Mouse (Mus musculus) thymus, postnatal 0 days (tissue): ENCODE measurements around the gene Cadm1. TPM values are rescaled to one million over a fixed set of nuclear protein-coding genes. Genes with fewer than 3 reads are reported as not detected.

Source experiments
- DNase-seq: peaks from one replicate; pipeline ENCODE4 v3.0.0-alpha.2; 2015; ENCODE audit warnings: low spot score
- polyA plus RNA-seq: library from polyadenylated mRNA; unstranded; fragments of >200 nt; fragmentation: Nextera tagmentation; extraction: Ambion mirVana; gene quantifications from 2 replicates; pipeline ENCODE4 v1.2.1, GENCODE M21; 2015

The Cadm1 gene
- polyA plus RNA-seq, 1 experiment from 2014 or later: 7.8 TPM

DNA sequence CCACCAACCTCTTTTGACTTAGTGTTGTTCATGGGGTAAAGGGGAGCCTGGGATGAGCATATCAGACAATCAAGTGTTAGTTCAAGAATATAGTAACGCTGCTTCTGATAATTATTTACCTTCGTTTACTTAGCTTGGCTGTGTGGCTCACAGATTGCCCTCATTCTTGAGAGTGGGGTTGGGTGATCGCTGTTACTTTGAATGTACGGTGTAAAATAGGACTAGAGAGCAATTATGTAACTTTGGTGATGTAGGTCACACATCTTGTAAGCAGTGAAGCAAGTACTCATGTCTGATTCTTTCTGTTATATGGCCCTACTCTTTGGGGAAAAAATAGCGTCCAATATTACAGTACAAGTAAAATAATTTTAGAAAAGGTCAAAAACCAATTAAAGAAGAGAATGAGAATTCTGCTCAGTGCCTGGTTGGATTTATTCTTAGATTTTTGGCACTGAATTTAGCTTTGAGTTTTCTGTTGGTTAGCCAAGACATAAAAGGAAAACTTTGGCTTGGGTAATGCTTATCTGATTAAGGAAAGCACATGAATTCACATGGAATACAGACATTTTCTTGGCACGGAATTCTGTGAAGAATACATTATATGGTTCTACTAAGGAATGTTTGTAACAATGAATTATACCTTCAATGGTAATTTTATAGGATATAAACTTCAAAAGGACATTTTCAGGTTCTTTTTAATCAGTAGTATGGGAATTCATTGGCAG is 129.6 kb downstream of the Cadm1 start:
- DNase-seq: no peak

DNA sequence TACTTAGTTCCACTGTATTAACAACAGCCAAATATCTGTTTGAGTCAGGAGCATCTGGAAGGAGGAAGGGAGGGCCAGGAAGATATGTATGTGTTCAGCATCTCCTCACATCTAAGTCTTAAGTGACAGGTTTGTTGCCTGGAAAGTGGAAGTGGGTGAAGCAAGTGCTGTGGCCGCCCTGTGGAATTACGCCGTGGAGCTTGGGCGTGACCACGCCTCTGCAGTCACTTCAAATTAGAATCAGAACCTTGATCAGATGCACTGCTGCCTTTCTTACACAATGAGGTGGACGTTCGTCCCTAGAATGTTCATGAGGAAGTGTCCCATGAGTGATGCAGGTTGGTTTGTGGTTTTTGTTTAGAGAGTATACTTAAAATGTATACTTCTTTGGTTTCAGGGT is 131.6 kb downstream of the Cadm1 start:
- no peak for DNase-seq

DNA sequence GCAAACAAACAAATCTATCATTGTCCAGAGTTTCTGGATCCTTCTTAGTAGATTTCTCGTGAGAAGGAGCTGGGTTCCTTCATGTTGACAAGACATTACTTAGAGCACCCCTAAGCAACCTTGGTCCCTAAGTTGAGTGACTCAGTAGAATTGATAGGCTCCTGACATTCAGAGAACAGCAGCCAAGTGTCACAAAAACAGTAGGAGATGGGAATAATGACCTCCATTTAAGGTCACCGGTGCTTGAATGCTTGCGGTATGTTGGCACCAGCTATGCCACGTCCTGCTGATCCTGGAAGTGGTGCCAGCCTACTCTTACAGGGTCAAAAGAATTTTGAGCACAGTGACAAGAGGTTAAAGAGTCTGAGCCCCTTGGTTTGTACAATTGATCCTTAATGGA is 139.2 kb downstream of the Cadm1 start:
- no peak for DNase-seq

DNA sequence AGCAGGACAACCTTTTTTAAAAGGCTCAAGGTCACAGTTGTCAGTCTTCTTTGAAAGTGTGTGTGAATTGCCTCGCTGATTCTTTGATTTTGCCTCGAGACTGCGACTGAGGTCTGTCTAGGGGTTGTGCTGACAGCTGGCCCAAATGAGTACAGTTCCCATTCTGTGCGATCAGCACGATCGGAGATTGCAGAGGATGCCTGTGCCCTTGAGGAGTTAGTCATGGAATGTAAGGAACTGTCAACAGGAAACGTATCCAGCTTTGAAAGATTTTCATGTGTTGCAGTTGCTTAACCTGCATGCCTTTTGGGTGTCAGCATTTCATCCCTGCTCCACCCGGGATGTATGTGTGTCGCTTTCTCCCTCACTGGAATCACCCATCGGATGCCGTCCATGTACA is 141.6 kb downstream of the Cadm1 start:
- DNase-seq: no peak

DNA sequence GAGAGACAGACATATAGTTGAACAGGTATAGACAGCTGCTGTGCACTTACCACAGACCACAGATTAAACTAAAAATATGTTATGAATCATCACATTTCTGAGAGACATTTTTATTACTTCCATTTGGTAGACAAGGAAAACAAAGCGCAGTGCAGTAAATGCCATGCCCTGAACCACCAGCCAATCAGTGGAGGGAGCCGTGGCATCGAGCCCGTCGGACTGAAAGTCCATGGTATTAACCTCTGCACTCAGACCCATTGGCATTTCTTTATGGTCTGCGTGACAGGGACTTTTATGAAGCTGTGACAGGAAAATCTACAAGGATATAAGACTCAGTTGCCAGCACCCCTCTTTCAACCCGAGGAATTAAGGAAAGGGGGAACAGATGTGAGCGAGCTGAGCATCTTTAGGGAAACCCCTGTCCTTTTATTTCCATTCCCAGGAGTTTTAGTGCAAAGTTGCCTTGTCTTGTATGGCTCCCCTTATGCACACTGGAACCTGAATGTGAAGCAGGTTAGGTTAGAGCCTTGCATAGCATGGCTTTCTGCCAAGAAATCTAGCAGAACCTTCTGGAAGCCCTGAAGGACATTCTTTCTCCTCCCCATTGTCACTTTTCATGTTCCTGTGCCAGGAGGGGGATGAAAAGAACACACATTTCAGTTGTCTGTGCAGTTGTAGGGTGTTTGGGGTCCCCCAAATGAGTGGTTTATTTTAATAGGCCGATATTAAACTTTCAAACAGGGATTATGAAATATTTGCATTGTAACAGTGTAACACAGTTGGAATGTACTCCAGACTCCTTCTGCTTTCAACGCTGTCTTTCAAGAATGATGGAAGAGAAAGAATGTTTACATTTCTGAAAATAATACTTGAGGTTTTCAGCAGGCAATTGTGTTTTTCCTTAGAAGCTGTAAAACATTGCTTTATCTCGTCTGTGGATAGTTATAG is 145.1 kb downstream of the Cadm1 start:
- no peak for DNase-seq

DNA sequence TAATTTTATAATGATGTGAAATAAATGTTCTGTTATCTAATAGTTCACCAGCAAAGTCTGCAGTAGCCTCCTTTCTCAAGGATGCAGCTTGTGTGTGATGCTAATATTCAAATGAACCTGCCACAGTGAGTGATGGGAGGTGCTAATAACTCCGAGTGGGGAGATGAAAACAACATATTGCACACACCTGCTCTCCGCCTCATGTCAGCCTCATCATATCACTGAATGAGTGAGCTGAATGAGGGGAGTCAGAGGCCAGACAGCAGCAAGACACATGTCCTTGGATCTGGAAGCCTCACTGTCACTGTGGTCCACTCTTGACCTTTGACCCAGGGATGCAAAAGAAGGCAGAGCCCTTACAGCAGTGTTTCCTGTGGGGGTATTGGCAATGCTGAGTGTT is 156.9 kb downstream of the Cadm1 start:
- DNase-seq: no peak

DNA sequence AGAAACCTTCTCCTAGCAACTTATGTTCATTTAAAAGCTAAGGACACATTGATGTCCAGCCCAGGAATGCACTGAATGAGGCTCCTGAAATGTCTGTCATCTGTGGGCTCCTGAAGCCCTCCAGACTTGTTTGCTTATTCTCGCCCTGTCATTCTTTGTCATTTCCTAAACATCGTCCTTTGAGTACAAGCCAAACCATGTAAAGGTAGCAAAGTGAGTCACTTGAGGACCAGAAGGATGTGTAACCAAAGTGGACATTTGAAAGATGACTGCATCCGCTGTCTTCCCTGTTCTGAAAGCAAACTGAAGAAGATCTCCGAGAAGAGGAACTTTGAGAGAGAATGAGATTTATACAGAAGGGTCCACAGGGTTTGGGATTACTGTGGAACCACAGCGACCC is 157.6 kb downstream of the Cadm1 start:
- no peak for DNase-seq

DNA sequence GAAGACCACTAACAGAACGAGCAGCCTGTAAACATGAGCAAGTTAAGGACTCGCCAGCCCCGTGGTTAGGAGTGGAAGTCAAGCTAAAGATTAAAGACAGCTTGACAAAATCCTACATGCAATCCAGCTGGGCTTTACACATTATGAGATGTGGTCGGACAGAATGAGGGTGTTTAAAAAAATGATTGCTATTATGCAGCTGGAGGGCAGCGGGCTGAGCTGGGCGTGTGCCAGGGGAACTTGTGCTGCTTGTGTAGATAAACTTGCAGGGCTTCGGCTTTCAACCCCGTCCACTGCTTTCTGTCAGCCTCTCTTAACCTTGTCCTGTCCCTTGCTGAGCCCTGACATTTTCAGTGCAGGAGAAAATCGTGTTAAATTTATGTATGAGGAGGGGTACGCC is 158.3 kb downstream of the Cadm1 start:
- no peak for DNase-seq

DNA sequence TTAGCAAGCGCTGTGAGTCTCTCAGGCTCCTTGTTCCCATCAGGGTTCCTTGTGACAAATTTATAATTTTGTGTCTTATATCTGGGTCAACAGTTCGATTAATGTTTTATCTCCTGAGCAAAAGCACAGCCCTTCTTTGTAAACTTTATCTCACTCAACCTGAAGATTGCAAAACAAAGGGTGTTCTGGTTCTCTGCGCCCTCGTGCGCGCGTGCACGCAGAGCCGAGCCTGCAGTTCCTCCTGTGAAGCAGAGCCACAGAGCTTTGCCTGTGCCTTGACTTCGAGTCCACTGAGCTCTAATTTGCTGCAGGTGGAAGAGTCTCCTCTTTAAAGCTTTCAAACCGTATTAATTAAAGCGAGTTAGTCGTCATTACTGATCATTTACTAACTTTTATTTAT is 162.9 kb downstream of the Cadm1 start:
- DNase-seq: no peak

DNA sequence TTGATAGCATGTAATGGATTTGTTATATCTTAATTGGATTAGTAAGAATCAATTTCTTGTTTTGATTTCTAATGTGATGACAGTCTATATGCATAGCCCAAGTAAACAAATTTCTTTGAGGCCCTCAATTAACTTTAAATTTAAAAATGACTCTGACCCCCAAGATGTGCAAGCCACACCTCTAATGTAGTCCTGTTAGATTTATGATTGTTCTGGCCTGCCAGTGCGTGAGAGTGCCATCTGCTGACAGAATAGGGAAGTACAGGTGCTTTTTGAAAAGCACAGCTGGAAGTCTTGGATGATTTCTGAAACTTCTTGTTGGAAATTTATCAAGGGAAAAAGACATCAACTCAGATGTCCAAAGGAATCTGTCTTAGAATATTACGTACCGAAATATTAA is 169.1 kb downstream of the Cadm1 start:
- peak; percentile 44 for DNase-seq

DNA sequence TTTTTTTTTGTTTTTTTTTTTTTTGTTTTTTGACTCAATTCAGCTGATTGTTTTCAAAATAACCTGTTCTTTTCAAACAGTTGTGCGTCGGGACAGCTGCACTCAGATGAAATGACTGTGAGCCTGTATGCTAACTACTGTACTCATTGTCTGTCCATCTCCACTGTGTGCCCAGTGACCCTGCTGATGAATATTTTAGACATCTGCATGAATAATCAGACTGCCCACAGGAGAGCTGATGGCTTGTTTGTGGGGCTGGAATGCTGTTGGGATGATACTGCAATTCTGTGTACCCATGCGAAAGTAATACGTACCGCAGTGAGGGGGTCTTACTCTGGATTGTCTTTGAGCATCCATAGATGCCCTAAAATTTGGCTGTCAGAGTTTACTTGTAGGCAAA is 170.0 kb downstream of the Cadm1 start:
- DNase-seq: no peak

DNA sequence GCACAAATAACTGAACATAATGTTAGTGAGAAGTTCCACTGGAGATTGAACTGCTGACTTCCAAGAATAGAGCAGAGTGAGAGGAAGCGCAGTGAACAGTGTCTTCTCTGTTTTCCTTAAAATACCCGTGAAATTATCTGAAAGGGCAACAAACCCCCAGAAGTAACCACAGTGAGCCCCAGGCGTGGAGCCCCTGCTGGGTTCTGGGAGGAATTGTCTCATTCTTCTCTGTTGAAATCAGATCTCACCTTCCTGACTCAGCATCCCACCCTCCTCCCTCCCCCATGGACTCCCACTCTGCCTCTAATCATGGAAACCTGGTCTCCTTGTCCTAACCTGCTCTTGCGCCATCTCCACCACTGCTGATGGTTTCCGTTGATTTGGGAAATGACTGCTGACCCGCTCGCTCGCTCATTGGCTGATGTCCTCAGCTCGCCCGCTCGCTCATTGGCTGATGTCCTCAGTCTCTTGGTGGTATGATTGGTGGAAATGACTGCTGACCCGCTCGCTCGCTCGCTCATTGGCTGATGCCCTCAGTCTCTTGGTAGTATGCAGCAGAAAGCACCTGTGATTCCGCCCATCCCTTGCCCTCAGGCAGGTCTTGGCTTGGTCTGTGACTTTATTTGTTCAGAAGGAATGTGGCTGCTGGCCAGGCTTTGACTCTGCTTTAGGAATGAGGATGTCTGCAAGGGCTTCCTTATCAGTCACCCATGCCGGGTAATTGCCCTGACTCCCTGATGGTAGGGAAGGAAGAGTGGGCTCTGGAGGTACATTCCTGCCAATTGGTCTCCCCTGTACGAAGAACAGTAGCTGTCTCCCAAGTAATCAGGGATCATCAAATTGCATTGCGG is 173.3 kb downstream of the Cadm1 start:
- no peak for DNase-seq

DNA sequence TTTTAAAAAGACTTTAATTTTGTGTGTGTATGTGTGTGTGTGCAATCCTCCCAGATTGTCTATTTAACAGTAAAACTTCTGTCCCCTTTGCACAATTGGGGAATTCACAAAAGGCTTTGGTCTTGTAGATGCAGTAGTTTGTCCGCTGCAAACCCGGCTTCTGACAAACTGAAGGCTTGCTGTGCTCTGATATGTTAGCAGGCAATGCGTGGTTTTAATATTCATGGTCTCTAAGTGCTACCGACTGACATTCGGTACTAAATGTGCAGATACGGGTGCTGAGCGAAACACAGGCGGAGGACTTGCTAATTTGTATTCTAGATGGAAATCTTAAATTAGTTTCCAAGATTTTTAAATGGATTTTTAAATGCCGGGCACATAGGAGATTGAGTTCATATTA is 176.4 kb downstream of the Cadm1 start:
- DNase-seq: no peak

DNA sequence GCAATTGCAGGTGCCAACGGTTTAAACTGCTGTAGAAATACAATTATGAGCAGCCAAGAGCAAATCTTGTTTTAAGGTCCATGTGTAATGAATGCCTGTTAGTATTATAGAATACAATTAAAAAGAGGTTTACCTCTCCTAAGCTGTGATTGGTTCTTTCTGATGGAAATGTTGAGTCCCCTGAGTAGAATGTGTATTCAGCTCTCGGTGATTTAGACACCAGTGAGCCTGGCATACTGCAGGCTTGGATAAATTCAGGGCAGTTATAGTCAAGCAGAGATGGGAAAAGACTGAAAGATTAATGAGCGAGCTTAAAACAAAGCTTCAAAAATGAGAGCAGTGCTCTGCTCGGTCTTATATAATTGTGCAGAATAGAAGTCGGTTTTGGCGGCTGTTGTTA is 177.4 kb downstream of the Cadm1 start:
- DNase-seq: no peak

DNA sequence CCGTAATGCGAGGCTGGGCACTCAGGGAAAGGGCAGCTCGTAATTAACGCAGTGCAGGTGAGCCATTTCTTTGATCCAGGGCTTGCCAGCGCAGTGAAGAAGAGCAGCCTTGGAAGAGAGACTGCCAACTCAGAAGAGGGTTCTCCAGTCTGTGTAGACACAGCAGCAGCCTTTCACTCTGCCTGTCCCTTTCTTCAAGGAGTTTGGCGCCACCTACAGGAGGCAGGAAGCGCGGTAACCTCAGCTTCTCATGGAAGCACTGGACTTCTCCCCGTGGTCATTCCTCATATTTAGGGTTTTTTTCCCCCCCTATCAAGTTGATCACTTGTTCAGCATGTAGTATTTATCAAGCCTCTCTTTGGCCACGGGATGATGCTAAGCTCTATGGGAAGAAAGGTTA is 178.3 kb downstream of the Cadm1 start:
- peak; percentile 58 for DNase-seq

DNA sequence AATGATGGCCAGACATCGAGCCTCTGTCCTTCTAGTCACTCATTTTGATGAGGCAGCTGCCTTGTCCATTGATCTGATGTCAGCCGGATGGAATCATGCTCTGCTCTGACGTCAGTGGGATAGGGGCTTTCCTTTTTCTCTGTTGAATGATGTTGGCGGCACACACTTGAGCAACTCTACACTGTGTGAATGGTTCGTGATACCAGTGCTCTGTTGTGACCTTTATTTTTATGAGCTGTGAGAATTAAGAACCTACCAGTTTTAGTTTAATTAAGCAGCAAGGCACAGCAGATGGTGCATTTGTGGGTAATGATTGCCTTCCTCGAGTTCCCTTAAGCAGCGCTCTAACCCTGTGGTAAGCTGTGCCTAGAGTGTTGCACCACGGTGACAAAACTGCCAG is 181.0 kb downstream of the Cadm1 start:
- no peak for DNase-seq

DNA sequence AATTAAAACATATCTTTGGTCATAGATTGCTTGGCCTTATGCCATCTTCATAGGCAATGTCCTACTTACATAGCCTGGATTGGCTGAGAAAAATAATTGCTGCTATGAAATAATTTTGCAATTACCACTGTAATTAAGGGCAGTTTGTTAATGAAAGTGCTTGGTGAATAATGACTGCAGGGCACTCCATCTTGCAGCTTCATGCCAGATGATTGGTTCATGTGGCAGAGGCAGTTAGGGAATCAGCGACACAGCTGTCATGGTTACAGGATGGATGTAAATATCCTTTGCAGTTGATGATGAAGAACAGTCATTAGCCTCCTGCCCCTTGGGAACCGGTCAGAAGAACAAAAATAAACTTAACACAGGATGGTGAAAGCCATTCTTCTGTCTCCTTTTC is 184.6 kb downstream of the Cadm1 start:
- no peak for DNase-seq

DNA sequence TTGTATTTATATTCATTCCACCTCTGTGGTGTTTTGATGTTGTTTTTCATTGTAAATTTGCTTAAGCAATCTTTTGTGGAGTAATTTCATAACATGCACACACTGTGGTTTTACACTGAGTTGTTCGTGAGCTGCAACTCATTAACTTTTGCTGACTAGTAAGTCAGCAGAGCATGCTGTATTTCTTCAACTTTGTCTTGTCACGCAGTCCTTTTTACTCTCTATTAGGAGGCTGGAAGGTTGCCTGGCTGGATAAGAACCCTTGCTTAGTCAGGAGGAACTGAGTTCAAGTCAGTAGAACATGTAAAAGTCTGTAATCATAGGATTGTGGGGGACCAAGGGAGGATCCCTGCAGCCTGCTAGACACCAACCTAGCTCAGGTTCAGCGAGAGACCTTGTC is 185.4 kb downstream of the Cadm1 start:
- DNase-seq: no peak

DNA sequence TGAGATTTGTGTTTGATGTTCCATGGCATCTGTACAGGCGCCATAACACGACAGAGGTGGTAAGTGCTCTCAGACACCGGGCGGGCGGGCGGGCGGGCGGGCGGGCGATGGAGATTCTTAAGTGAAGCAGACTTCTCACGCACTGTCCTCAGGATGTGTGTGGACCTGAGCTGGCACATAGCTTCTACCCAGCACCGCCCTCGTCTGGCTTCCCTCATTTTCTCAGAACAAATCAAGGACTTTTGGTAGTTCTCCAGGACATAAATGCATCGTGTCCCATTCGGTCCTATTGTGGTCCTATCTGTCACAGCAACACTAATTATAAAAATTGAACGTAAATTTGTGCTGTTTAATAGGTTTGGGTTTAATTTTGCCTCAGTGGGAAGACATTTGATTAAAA is 186.9 kb downstream of the Cadm1 start:
- DNase-seq: no peak

DNA sequence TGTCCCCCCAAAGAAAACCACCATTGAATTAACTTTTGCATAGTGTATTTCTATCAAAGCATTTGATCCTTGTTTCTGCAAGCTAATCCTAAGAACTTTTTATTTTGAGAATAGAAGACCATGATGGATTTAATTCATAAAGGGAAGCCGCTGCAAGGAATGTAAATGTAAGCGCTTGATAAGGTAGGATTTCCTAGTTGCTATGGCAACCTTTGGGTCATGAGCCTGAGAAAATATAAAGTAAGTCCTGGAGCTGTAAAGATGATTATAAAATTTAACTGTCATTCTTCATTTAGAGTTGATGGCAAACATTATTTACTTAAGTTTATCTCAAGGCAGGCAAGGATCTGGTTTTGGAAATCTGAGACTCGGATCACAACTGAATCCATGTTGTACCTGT is 197.6 kb downstream of the Cadm1 start:
- no peak for DNase-seq

DNA sequence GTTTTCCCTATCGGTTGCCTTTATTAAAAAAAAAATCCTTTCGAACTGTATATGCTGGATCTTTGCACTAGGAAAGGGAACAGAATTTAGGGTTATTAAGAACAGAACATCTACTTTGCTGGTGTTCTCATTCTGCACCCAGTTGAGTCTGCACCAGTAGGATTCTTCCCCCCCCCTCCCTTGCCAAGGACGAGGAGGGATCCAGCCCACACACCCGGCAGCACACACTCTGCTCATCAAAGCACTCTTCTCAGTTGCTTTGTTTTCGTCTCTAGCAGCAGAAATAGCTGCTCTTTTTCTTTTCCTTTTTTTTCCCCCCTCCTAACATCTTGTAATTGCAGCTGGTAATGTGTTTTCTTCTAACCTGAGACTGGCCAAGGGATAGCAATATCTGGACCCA is 198.9 kb downstream of the Cadm1 start:
- no peak for DNase-seq

DNA sequence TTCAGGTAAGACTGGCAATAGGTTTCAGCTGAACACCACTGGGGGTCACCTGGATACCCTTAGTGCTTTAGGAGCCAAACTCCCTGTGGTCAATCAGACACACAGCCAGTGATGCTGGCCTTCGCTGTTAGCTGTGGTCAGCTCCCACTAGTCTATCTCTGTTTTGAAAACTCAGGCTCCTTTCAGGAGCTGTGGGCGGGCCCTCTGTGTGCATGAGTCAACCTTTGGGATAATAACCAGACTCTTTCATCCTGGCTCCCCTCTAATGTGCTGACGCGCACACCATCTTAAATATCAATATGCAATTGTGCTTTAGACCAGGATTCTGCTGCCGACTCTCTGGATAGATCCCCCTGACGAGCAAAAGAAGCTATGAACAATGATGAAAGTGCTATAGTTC is 200.3 kb downstream of the Cadm1 start:
- DNase-seq: no peak
